Mouse (Mus musculus) heart, embryonic 13.5 days (tissue): ENCODE measurements at regions not wholly inside any gene's neighbourhood (a gene's known extent, or its start where the extent isn't known, plus 50 kb on each side); places are given as distances from the start of the nearest gene placed in this dataset.

ENCODE experiments used
- ATAC-seq: fragments of 200-750 bp; cut with Nextera tagmentation; 2 replicates; pipeline ENCODE4 v1.8.0; 2017; ENCODE audit warnings: moderate TSS enrichment; ENCODE audit not compliant: insufficient number of reproducible peaks, low FRiP score, low TSS enrichment; ENCODE audit errors: extremely low read depth
- H3K27ac ChIP-seq: fragments of 300-500 bp; sonication (generic); replicated peaks from 2 replicates; pipeline ENCODE4 v1.5.1; 2015; ENCODE audit warnings: moderate library complexity, mild to moderate bottlenecking, inconsistent platforms
- H3K27me3 ChIP-seq: fragments of 300-500 bp; sonication (generic); replicated peaks from 2 replicates; pipeline ENCODE4 v1.6.1; 2015; ENCODE audit warnings: mild to moderate bottlenecking, inconsistent platforms
- H3K36me3 ChIP-seq: fragments of 300-500 bp; sonication (generic); 2 replicates; pipeline ENCODE4 v1.6.1; 2015; ENCODE audit warnings: mild to moderate bottlenecking, inconsistent platforms
- H3K4me1 ChIP-seq: fragments of 300-500 bp; sonication (generic); 2 replicates; pipeline ENCODE4 v1.6.1; 2015; ENCODE audit warnings: inconsistent platforms
- H3K4me2 ChIP-seq: fragments of 300-500 bp; sonication (generic); 2 replicates; pipeline ENCODE4 v1.6.1; 2015; ENCODE audit warnings: inconsistent platforms, mild to moderate bottlenecking, moderate library complexity
- H3K4me3 ChIP-seq: fragments of 300-500 bp; sonication (generic); 2 replicates; pipeline ENCODE4 v1.5.1; 2015; ENCODE audit warnings: moderate library complexity, mild to moderate bottlenecking, inconsistent platforms
- H3K9ac ChIP-seq: fragments of 300-500 bp; sonication (generic); 2 replicates; pipeline ENCODE4 v1.6.1; 2015; ENCODE audit warnings: inconsistent platforms, mild to moderate bottlenecking, moderate library complexity
- H3K9me3 ChIP-seq: fragments of 300-500 bp; sonication (generic); 2 replicates; pipeline ENCODE4 v1.6.1; 2016; ENCODE audit warnings: inconsistent platforms
- WGBS: fragments of 180-500 bp; shearing (Covaris S2); methylation state at CpG from one replicate; pipeline ENCODE4 v1.1.7; 2015; ENCODE audit warnings: mixed read lengths; 5-methylcytosine and 5-hydroxymethylcytosine counted together

- H3K4me1 ChIP-seq, result peaks cover 33% of the 10 kb centered on the region
- peaks cover 27% of the 10 kb centered on the region for H3K27me3 ChIP-seq
- no peaks in the 10 kb centered on the region for H3K9me3 ChIP-seq
- H3K4me3 ChIP-seq, result no peak overlapping the region
- H3K27ac ChIP-seq, result no peak overlapping the region
- ATAC-seq, result no peak
- H3K36me3 ChIP-seq, result no peaks in the 10 kb centered on the region
- no peak overlapping the region for H3K4me2 ChIP-seq
- no peak overlapping the region for H3K9ac ChIP-seq
- 39% methylated on average over 7 of the region's 7 CpGs for WGBS
Measured at GRCm38 (mm10) chr5:111522586-111522985, 105.4 kb downstream of the Mn1 start.

GRCm38 (mm10) chr5:111527741-111528140 is 110.6 kb downstream of the Mn1 start:
- no peaks in the 10 kb centered on the region for H3K9me3 ChIP-seq
- H3K27me3 ChIP-seq, result peaks cover 53% of the 10 kb centered on the region
- 81% methylated on average over 10 of the region's 10 CpGs for WGBS
- H3K4me1 ChIP-seq, result peaks cover 54% of the 10 kb centered on the region
- no peak overlapping the region for H3K4me2 ChIP-seq
- H3K27ac ChIP-seq, result no peak overlapping the region
- no peak overlapping the region for H3K9ac ChIP-seq
- no peak overlapping the region for H3K4me3 ChIP-seq
- no peaks in the 10 kb centered on the region for H3K36me3 ChIP-seq
- ATAC-seq, result no peak

DNA sequence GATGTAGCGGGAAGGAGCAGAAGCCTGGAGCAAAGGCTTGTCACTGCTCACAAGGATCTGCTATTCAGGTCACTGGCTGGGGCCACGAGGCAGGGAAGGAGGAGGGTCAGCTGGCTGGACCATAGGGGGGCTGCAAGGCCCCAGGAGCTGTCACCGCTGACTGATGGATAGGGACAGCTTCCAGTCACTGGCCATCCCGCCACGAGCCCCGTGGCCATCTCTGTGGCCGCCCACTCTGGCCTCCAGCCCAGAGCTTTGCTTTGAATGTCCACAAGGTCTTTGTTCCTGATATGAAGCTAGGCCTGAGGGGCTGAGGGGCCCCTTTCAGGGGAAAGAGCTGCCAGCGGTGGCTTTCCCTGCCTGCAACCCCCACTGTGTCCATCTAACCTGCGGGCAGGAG is 111.9 kb downstream of the Mn1 start:
- WGBS, result 14% methylated on average over 9 of the region's 9 CpGs
- Histone ChIP-seq H3K27ac (peak overlapping the region; percentile 81), H3K4me1 (peaks cover 67% of the 10 kb centered on the region), H3K4me2 (peak overlapping the region; percentile 18), H3K27me3 (peaks cover 67% of the 10 kb centered on the region), H3K4me3 (no peak overlapping the region), H3K36me3 (no peaks in the 10 kb centered on the region), H3K9ac (peak overlapping the region; percentile 42), H3K9me3 (no peaks in the 10 kb centered on the region)
- peak; percentile 55; the same call in 1 of the 2 replicates for ATAC-seq

- ATAC-seq, result no peak
- peak overlapping the region; percentile 56 for H3K4me2 ChIP-seq
- H3K36me3 ChIP-seq, result no peaks in the 10 kb centered on the region
- peaks cover 85% of the 10 kb centered on the region for H3K4me1 ChIP-seq
- H3K9ac ChIP-seq, result peak overlapping the region; percentile 15
- H3K27me3 ChIP-seq, result peaks cover 61% of the 10 kb centered on the region
- 0 out of 2 replicates have a peak overlapping the region, but pooled peaks have one; percentile 8 for H3K27ac ChIP-seq
- no peaks in the 10 kb centered on the region for H3K9me3 ChIP-seq
- 28% methylated on average over 26 of the region's 26 CpGs for WGBS
- peak overlapping the region; percentile 7; the same call in 1 of the 2 replicates for H3K4me3 ChIP-seq
Measured at GRCm38 (mm10) chr5:111530628-111531524, 113.7 kb downstream of the Mn1 start.

DNA sequence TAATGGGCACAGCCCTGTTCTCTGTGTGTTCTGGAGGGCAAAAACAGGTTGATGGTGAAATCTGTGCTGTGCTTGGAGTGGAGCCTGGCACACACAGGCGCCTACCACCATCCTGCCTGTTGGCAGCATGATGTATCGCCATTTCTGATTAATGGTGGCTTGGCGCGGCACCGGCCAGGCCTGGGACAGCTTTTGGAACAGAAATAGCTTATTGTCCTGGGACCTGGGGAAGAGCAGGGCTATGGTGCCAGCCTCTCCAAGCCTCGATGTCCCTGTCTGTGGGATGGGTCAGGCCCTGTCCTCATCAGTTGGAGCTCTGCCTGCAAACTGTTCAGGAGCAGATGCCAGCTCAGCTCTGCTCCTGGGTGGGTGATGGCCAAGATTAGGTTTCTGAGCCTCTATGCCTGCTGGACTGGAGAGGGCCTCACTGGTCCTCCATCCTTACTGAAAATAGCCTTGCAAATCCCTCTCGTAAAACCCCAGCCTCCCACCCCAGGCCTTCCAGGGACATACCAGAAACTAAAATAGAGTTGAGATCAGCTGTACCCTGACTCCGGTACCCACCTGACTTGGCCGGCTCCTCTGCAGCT is 115.4 kb downstream of the Mn1 start:
- ATAC-seq, result no peak
- no peak overlapping the region for H3K9ac ChIP-seq
- H3K27ac ChIP-seq, result peak overlapping the region; percentile 57; the same call in 1 of the 2 replicates
- no peak overlapping the region for H3K4me3 ChIP-seq
- H3K4me2 ChIP-seq, result no peak overlapping the region
- H3K27me3 ChIP-seq, result peaks cover 57% of the 10 kb centered on the region
- no peaks in the 10 kb centered on the region for H3K9me3 ChIP-seq
- no peaks in the 10 kb centered on the region for H3K36me3 ChIP-seq
- 58% methylated on average over 9 of the region's 9 CpGs for WGBS
- peaks cover 94% of the 10 kb centered on the region for H3K4me1 ChIP-seq

DNA sequence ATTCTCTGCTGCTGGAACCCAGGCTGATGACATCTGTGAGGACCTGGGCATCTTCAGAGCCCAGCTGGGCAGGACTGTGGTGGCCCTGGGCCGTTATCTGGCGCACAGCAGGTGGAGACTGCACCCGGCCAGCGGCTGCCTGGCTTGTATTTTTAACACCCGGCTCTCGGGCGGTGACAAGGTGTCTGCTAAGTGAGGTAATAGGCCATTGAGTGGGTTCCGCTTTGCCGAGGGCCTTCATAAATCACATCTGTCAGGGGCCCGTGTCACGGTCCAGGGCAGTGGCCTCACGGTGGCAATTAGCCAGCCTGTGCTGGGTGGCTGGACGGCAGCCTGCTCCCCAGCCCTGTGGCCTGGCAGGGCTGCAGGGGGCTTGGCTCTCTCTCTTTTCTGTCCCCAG is 118.8 kb downstream of the Mn1 start:
- ATAC-seq, result peak; percentile 63; the same call in 1 of the 2 replicates
- Histone ChIP-seq H3K9me3 (no peaks in the 10 kb centered on the region), H3K4me2 (peak overlapping the region; percentile 2; the same call in 1 of the 2 replicates), H3K27me3 (peaks cover 71% of the 10 kb centered on the region), H3K4me3 (no peak overlapping the region), H3K36me3 (no peaks in the 10 kb centered on the region), H3K27ac (peak overlapping the region; percentile 67), H3K4me1 (peaks cover 70% of the 10 kb centered on the region), H3K9ac (no peak overlapping the region)
- WGBS, result 10% methylated on average over 13 of the region's 13 CpGs

DNA sequence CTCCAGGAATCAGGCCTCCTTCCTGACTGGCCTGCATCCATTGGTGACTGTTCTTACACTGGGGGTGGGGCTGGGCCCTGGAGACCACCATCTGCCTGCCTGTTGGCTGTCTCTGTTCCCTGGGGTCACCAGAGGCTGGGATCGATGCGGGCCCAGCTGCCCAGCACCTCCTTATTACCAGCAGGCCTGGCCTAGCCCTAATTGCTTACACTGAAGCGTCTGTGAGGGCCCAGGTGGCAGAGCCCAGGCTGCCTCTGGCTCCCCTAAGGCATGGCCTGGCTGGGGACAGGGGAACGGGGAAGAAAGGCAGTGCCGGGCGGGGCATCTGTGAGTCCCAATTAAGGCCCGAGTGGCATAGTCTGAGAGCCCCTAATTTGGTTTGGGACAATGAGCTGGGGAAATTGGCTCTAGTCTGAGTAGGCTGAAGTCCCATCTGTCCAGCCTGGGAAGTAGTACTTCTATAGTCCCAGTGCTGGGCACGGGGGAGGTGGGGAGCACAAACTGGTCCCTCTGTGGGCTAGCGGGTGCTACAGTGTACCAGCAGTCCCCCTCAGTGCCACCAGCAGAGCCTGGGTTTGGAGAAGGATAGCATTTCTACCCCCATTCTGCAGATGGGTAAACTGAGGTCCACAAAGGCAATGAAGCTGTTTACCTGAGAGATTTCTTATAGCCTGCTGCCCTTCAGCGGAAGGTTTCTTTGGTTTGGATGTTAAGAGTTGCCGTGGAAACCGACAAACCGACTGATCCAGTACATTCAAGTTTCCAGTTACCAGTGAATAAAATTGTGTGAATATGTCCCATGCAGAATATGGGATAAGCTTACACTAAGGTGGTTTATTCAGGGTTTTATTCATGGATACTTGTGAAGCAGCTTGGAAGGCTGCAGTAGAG is 121.6 kb downstream of the Mn1 start:
- Histone ChIP-seq H3K27ac (no peak overlapping the region), H3K36me3 (no peaks in the 10 kb centered on the region), H3K9me3 (no peaks in the 10 kb centered on the region; the same call in 1 of the 2 replicates), H3K4me2 (no peak overlapping the region), H3K27me3 (peaks cover 69% of the 10 kb centered on the region), H3K4me3 (no peak overlapping the region), H3K9ac (no peak overlapping the region), H3K4me1 (peaks cover 42% of the 10 kb centered on the region)
- 78% methylated on average over 13 of the region's 13 CpGs for WGBS
- no peak for ATAC-seq

- Histone ChIP-seq H3K4me1 (peaks cover 25% of the 10 kb centered on the region), H3K9ac (no peak overlapping the region), H3K4me3 (no peak overlapping the region), H3K9me3 (no peaks in the 10 kb centered on the region; the same call in 1 of the 2 replicates), H3K27ac (no peak overlapping the region), H3K27me3 (peaks cover 76% of the 10 kb centered on the region), H3K36me3 (no peaks in the 10 kb centered on the region), H3K4me2 (no peak overlapping the region)
- ATAC-seq, result no peak
- WGBS, result 29% methylated on average over 3 of the region's 3 CpGs
Measured at GRCm38 (mm10) chr5:111540486-111540885, 123.3 kb downstream of the Mn1 start.

DNA sequence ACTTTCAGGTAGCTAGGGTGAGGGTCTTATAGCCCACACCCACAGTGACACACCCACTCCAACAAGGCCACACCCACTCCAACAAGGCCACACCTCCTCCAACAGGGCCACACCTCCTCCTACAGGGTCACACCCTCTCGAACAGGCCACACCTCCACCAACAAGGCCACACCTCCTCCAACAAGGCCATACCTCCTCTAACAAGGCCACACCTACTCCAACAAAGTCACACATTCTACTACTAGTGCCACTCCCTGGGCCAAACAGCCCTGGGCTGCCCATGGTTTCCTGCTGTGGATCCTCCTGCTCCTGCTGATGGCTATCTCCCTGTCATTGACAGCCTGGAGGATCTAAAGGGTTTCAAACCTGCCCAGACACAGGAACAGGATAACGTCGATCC is 124.9 kb downstream of the Mn1 start:
- H3K27ac ChIP-seq, result no peak overlapping the region
- no peak overlapping the region for H3K9ac ChIP-seq
- no peak overlapping the region for H3K4me3 ChIP-seq
- no peaks in the 10 kb centered on the region; the same call in 1 of the 2 replicates for H3K9me3 ChIP-seq
- H3K4me1 ChIP-seq, result peaks cover 17% of the 10 kb centered on the region
- no peak overlapping the region for H3K4me2 ChIP-seq
- peaks cover 85% of the 10 kb centered on the region for H3K27me3 ChIP-seq
- ATAC-seq, result no peak
- WGBS, result 51% methylated on average over 3 of the region's 3 CpGs
- no peaks in the 10 kb centered on the region for H3K36me3 ChIP-seq

DNA sequence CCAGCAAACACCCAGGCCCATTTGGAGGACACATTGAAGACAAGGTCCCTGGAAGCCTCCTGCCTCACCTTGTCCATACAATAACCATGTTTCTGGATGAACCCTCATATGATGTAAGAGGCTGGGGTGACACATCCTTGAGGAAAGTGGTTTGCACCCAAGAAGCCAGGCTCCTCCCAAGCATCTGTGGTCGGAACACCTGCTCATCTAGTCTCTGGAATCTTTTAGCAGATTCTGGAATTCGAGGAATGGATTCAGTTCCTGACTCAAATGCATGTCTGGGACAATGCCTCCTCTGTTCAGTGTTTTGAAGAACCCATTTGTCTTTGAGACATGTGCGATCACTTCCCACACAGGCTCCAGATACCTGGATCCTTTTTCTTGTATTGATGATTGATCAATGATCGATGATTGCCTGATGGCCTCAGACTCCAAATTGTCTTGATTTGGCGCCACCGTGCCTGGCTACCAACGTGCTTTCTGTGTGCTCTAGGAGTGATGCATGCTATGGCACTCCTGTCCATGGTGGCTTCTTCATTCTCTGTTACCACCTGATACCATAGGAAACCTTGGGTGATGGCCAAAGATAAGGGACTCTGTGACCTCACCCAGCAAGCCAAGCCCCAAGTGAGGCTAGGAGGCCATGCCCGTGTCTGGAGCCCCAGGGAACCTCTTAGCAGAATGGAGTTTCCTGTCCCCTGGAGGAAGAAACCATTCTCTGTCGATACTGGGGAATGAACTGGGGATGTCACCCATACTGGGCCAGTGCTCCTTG is 126.7 kb downstream of the Mn1 start:
- H3K9ac ChIP-seq, result no peak overlapping the region
- peaks cover 17% of the 10 kb centered on the region for H3K4me1 ChIP-seq
- no peak overlapping the region for H3K27ac ChIP-seq
- no peaks in the 10 kb centered on the region for H3K36me3 ChIP-seq
- no peaks in the 10 kb centered on the region; the same call in 1 of the 2 replicates for H3K9me3 ChIP-seq
- H3K4me2 ChIP-seq, result no peak overlapping the region
- no peak overlapping the region for H3K4me3 ChIP-seq
- peaks cover 85% of the 10 kb centered on the region for H3K27me3 ChIP-seq
- 67% methylated on average over 9 of the region's 9 CpGs for WGBS
- no peak for ATAC-seq
